Mouse (Mus musculus) midbrain, embryonic 12.5 days (tissue): ENCODE measurements around the gene Pebp1. TPM values are rescaled to one million over a fixed set of nuclear protein-coding genes. Genes with fewer than 3 reads are reported as not detected.

Source experiments
- ATAC-seq: fragments of 200-750 bp; cut with Nextera tagmentation; 2 replicates; pipeline ENCODE4 v1.8.0; 2017; ENCODE audit warnings: low read depth, moderate TSS enrichment, moderate library complexity; ENCODE audit not compliant: low FRiP score
- H3K27ac ChIP-seq: fragments of 300-500 bp; sonication (generic); replicated peaks from 2 replicates; pipeline ENCODE4 v1.5.1; 2016; ENCODE audit warnings: mild to moderate bottlenecking
- H3K27me3 ChIP-seq: fragments of 300-500 bp; sonication (generic); 2 replicates; pipeline ENCODE4 v1.6.1; 2016; ENCODE audit warnings: mild to moderate bottlenecking
- H3K36me3 ChIP-seq: fragments of 300-500 bp; sonication (generic); 2 replicates; pipeline ENCODE4 v1.6.1; 2016
- H3K4me1 ChIP-seq: fragments of 300-500 bp; sonication (generic); 2 replicates; pipeline ENCODE4 v1.6.1; 2016
- H3K4me2 ChIP-seq: fragments of 300-500 bp; sonication (generic); replicated peaks from 2 replicates; pipeline ENCODE4 v1.6.1; 2016; ENCODE audit warnings: mild to moderate bottlenecking, moderate library complexity
- H3K4me3 ChIP-seq: fragments of 300-500 bp; sonication (generic); 2 replicates; pipeline ENCODE4 v1.5.1; 2016; ENCODE audit warnings: mild to moderate bottlenecking
- H3K9ac ChIP-seq: fragments of 300-500 bp; sonication (generic); replicated peaks from 2 replicates; pipeline ENCODE4 v1.6.1; 2016; ENCODE audit warnings: mild to moderate bottlenecking, moderate library complexity
- H3K9me3 ChIP-seq: fragments of 300-500 bp; sonication (generic); 2 replicates; pipeline ENCODE4 v1.6.1; 2016; ENCODE audit warnings: mild to moderate bottlenecking
- WGBS: fragments of 180-500 bp; shearing (Covaris S2); methylation state at CpG from one replicate; pipeline ENCODE4 v1.1.7; 2016; 5-methylcytosine and 5-hydroxymethylcytosine counted together
- polyA plus RNA-seq: library from polyadenylated mRNA; unstranded; fragments of >200 nt; fragmentation: Nextera tagmentation; extraction: Ambion mirVana; gene quantifications from 2 replicates; pipeline ENCODE4 v1.2.1, GENCODE M21; 2016

Gene Pebp1
- 797 and 825 TPM in 2 replicates for polyA plus RNA-seq

DNA sequence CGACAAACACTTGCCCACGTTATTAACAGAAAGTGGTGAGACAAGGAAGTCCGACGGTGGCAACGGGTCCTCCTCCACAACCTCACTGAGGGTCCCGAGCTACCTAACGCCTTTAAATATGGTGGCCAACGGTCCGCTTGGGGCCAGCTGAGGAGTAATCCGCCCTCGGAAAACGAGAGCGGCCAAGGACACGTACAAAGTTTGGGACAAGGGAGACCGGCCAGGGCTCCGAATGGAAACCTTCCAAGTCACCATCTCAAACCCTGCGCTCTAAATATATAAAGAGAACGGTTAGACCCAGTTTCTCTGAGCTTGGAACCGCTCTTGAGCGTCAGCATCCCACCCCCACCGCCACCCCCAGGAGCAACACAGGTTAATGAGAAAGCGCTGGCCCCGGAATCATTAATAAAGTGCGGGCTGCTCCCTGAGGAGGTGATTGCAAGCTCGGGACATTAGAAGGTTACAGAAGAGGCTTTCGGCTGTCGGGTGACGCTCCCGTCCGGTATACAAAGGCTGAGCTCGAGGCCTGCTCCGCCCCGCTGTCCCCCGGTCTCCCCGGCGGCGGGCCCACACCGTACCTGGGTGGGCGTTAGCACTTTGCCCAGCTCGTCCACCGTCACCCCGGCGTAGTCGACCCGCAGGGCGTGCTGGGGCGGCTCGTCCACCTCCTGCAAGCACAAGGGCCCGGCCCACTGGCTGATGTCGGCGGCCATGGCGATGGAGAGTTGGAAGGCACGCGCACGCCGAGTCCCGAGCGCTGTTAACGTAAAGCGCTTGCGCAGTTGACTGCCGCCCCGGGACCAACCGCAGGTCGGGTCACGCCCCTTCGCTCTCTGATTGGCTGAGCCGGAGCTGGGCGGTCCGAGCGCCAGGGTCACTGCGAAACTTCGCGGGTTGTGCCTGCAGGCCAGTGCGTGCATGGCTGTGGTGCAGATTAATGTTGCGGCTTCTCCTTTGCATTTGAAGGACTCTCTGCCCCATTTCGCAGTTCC is at the start of gene Pebp1:
TSS of gene Pebp1 (minus strand) at position 795 of the 992 bp plus-strand sequence.
- under 1% methylated on average over 77 of the region's 77 CpGs for WGBS
- peak within 1 kb of the TSS; percentile 70 for H3K4me3 ChIP-seq
- H3K27ac ChIP-seq: 0 out of 2 replicates have a peak within 1 kb of the TSS, but pooled peaks have one; percentile 25

DNA sequence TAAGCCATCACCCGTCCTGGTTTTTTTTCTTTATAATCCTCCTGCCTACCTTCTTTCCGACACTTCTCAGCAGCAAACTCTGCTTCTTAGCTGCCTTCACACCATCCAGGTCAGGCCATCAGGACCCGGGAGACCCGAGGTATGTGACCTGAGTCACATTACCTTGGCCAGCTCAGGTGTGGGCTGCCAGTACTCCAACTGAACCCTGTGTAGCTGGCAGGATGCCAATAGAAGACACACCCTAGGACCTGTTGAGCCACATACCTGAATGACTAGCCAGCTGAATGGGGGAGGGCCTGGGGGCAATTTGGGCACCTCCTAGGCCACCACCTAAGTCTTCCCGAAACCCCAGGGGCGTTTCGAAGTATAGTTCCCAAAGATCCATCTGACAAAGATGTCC is 43.0 kb upstream of the Pebp1 start:
- Histone ChIP-seq H3K27me3 (no peaks in the 10 kb centered on the region), H3K4me3 (no peak overlapping the region), H3K9ac (no peak overlapping the region), H3K9me3 (no peaks in the 10 kb centered on the region), H3K4me1 (no peaks in the 10 kb centered on the region), H3K36me3 (no peaks in the 10 kb centered on the region), H3K4me2 (no peak overlapping the region), H3K27ac (no peak overlapping the region)
- ATAC-seq: no peak
- WGBS: 92% methylated on average over 7 of the region's 7 CpGs

More for the DNA sequence above, at the start of gene Pebp1:
- Histone ChIP-seq H3K4me2 (peak within 1 kb of the TSS; percentile 80), H3K27me3 (peaks cover 12% of the 10 kb centered on the region; the same call in 1 of the 2 replicates), H3K36me3 (peaks cover 31% of the 10 kb centered on the region), H3K9ac (peak within 1 kb of the TSS; percentile 89), H3K4me1 (peaks cover 28% of the 10 kb centered on the region), H3K9me3 (no peaks in the 10 kb centered on the region; the same call in 1 of the 2 replicates)
- ATAC-seq: peak; percentile 96

DNA sequence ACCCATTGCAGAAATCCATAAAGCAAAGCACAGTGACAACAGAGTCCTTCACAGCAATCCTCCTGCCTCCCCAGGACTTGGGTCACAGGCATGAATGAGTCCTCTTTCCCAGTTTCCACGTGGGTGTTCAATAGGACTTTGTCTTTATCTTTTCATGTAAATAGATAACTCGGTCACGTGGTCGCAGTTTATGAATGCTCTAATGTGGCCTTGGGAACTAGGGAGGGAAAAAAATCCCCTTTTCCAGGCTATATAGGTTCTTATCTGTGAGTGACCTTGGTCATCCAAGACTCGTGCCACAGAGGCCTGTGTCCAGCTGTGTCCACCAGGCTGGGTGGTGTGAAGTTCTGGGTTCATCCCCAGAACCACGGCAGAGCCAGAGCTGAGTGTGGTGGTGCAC is 39.0 kb upstream of the Pebp1 start:
- WGBS: 86% methylated on average over 6 of the region's 6 CpGs
- ATAC-seq: no peak
- H3K27ac ChIP-seq: no peak overlapping the region
- no peaks in the 10 kb centered on the region for H3K9me3 ChIP-seq
- no peaks in the 10 kb centered on the region for H3K36me3 ChIP-seq
- H3K4me3 ChIP-seq: no peak overlapping the region
- H3K4me2 ChIP-seq: no peak overlapping the region
- peaks cover 5% of the 10 kb centered on the region for H3K27me3 ChIP-seq
- H3K4me1 ChIP-seq: no peaks in the 10 kb centered on the region
- no peak overlapping the region for H3K9ac ChIP-seq

DNA sequence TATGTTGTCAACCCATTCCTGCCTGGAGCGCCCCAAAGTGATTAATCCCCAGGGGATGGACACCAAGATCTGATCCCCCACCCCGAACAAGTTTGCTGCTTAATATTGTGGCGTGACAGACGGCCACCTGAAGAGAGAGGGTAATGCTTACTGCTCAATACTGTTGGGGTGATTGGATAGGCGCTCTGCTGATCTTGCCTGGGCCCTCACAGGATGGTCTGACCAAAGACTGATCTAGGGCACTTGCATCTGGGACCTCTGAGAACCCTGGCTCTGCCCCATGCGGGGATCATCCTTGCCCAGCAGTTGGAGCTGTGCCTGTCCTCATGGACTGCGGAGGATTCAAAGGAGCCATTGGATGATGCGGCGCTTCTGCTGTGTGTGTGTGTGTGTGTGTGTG is 36.3 kb upstream of the Pebp1 start:
- peaks cover 7% of the 10 kb centered on the region; the same call in 1 of the 2 replicates for H3K4me1 ChIP-seq
- no peak overlapping the region for H3K4me3 ChIP-seq
- no peak overlapping the region for H3K4me2 ChIP-seq
- H3K27me3 ChIP-seq: peaks cover 31% of the 10 kb centered on the region
- no peak for ATAC-seq
- H3K9ac ChIP-seq: no peak overlapping the region
- no peaks in the 10 kb centered on the region for H3K9me3 ChIP-seq
- 81% methylated on average over 9 of the region's 9 CpGs for WGBS
- H3K27ac ChIP-seq: no peak overlapping the region
- no peaks in the 10 kb centered on the region for H3K36me3 ChIP-seq

DNA sequence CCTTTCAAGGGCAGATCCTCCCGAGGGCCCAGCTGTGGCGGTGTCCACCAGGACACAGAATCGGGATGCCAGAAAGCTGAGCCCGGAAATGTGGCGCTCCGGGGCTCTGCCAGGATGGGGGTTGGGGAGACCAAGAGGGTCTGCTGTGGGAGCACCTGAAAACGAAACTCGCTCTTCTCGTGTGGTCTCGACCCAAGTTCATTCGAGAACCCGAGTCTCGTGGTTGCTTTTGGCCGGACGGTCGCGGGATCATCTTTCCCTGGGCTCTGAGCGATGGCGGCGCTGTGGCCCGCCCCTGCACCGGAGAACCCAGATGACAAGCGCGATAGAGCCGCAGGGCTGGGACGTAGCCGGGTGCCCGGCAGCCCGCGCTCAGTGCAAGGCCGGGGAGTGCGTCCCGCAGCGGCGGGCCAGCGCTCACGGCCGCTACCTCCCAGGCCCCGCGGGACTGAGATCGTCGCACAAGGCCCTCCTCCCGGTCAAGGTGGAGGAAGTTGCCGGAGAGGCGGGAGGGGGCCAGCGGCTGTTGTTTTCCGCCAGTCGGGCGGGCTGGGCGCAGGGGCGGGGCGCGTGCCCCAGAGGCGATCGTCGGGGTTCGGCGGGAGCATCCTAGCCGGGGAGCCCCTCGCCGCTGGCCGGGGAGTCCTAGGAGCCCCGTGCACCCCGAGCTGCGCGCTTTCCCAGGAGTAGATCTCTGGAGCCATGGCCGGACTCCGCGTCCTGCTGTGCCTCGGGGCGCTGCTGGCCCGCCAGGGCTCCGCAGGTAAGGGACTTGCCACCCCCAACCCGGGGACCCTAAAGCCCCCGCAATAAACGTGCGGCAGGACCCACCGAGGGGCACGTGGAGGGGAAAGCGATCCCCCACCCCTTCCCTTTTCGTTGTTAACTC is 31.6 kb upstream of the Pebp1 start, which contains the start of gene Vsig10:
TSS of gene Vsig10 (plus strand) at position 343 of the 889 bp plus-strand sequence.
- Histone ChIP-seq H3K27me3 (peaks cover 61% of the 10 kb centered on the region), H3K4me2 (peak within 1 kb of the TSS; percentile 99), H3K27ac (no peak within 1 kb of the TSS), H3K4me1 (peaks cover 20% of the 10 kb centered on the region), H3K9ac (peak within 1 kb of the TSS; percentile 68), H3K4me3 (peak within 1 kb of the TSS; percentile 60), H3K36me3 (no peaks in the 10 kb centered on the region), H3K9me3 (no peaks in the 10 kb centered on the region)
- ATAC-seq: peak; percentile 76
- WGBS: under 1% methylated on average over 64 of the region's 81 CpGs

DNA sequence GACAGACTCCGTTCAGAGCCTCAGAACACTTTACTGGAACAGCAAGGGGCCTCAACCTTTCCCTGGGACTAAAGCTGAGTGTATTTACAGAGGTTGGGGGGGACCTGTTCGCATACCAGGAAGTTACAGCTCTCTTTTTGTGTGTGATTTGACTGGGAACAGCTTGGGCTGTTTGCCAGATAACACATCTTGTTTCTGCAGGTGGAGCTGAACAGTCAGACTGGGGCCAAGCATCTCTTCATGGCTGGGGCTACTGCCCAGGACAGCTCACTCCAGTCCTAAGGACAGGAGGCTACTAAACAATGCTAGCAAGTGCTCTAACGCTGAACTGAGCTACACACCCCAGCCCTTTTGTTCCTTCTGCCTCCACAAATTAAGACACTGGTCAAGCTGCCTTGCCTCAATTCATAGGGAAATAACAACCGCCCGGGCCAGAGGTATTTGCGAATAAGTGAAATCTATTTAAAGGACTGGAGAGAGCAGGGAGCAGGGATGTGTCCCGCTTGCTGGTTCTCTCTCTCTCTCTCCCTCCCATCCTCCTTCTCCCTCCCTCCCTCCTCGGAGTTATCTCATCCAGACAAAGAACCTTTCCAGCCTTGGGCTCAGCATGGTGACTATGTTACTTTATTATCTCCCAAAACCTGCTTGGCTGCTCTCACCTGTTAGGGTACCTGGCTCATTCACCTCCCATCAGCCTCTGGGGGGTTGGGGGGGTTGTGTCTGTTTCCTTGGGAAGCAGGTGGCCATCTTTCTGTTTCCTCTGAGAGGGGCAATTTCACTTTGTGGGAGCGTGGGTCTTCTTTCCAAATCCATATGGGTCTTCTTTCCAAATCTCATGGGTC is 27.4 kb upstream of the Pebp1 start:
- Histone ChIP-seq H3K4me3 (no peak overlapping the region), H3K9ac (peak overlapping the region; percentile 24; the same call in 1 of the 2 replicates), H3K9me3 (no peaks in the 10 kb centered on the region), H3K4me1 (peaks cover 21% of the 10 kb centered on the region), H3K36me3 (no peaks in the 10 kb centered on the region), H3K27ac (no peak overlapping the region), H3K4me2 (no peak overlapping the region), H3K27me3 (peaks cover 48% of the 10 kb centered on the region)
- no peak for ATAC-seq
- 13% methylated on average over 9 of the region's 9 CpGs for WGBS

DNA sequence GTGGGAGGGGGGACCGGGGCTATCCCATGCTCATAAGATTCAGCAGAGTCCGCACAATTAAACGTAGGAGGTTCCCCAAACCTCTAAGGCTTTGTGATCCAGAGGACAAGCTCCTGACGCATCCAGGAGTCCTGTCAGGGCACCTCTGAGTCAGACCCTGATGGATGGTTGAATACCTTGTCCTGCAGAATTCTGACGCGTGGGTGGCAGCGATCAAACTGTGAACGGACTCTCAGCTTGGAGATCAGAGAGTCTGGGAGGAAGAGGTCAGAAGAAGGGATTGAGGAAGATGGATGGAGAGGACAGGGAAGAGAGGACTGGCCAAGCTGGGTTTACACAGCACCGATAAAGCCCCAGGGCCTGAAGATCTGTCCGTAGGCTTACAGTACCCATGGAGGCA is 26.5 kb upstream of the Pebp1 start:
- Histone ChIP-seq H3K9me3 (no peaks in the 10 kb centered on the region), H3K4me3 (no peak overlapping the region), H3K9ac (no peak overlapping the region), H3K27ac (no peak overlapping the region), H3K36me3 (no peaks in the 10 kb centered on the region), H3K27me3 (peaks cover 39% of the 10 kb centered on the region), H3K4me1 (peaks cover 16% of the 10 kb centered on the region), H3K4me2 (peak overlapping the region; percentile 31)
- 49% methylated on average over 10 of the region's 10 CpGs for WGBS
- no peak for ATAC-seq

DNA sequence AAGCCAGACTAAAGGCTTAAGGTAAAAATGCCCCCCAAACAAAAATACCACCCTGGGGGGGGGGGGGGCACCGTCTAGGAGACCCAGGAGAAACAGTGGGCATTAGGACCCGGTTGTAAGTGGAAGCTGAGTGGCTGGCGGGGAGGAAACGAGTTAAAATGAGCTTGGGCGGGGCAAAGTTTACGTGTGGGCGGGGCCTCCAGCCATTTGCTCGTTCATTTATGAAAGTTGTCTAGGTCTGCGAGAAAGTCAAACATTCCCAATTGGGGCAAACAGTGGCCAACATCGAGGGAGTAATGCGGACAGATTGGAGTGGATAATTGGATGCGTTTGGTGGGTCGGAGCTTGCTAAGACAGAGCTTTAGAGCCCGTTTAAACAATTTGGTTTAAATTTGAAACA is 26.0 kb upstream of the Pebp1 start:
- Histone ChIP-seq H3K4me3 (no peak overlapping the region; the same call in 1 of the 2 replicates), H3K27me3 (peaks cover 38% of the 10 kb centered on the region)
- WGBS: 24% methylated on average over 13 of the region's 14 CpGs

DNA sequence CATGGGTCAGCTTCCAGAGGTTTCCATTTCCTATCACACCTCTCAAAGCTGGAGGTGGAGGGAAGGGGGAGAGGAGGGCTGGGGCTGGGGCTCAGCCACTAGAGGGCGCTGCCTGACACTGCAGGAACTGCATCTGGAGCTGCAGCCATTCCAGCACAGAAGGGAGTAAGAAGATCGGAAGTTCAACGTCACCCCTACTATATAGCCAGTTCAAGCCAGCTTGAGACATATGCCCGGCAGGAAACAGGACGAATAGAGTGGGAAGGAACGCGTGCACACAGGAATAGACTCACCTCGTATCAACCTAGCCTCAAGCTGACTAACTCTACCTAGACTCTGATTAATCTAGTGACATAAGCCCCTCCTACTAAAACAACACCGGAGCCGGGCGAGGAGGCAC is 20.3 kb upstream of the Pebp1 start:
- Histone ChIP-seq H3K9me3 (no peaks in the 10 kb centered on the region), H3K27me3 (no peaks in the 10 kb centered on the region), H3K4me3 (no peak overlapping the region), H3K4me2 (no peak overlapping the region), H3K9ac (no peak overlapping the region), H3K36me3 (no peaks in the 10 kb centered on the region), H3K4me1 (peaks cover 3% of the 10 kb centered on the region; the same call in 1 of the 2 replicates), H3K27ac (no peak overlapping the region)
- 43% methylated on average over 11 of the region's 11 CpGs for WGBS
- ATAC-seq: no peak

More for the DNA sequence above, 26.0 kb upstream of the Pebp1 start:
- H3K9me3 ChIP-seq: no peaks in the 10 kb centered on the region
- ATAC-seq: no peak
- no peaks in the 10 kb centered on the region for H3K36me3 ChIP-seq
- H3K4me1 ChIP-seq: peaks cover 14% of the 10 kb centered on the region
- H3K9ac ChIP-seq: no peak overlapping the region
- H3K27ac ChIP-seq: no peak overlapping the region
- peak overlapping the region; percentile 31 for H3K4me2 ChIP-seq

DNA sequence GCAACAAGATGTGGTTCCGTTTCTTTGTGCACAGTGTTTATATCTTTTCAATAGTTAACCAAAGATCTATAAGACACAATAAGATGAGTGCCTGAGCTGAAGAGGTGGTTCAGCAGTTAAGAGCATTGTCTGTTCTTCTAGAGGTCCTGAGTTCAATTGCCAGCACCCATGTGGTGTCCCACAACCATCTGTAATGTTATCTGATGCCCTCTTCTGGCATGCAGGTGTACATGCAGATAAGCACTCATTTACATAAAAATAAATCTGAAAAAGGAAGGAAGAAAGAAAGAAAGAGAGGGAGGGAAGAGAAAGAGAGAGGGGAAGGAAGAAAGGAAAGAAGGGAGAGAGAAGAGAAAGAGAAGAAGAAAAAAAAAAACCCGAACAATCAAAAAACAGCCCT is 19.4 kb upstream of the Pebp1 start:
- 95% methylated on average over 2 of the region's 2 CpGs for WGBS
- Histone ChIP-seq H3K36me3 (no peaks in the 10 kb centered on the region), H3K27ac (no peak overlapping the region), H3K9ac (no peak overlapping the region), H3K4me3 (no peak overlapping the region), H3K4me1 (peaks cover 3% of the 10 kb centered on the region; the same call in 1 of the 2 replicates), H3K27me3 (no peaks in the 10 kb centered on the region), H3K4me2 (no peak overlapping the region), H3K9me3 (no peaks in the 10 kb centered on the region)
- ATAC-seq: no peak

DNA sequence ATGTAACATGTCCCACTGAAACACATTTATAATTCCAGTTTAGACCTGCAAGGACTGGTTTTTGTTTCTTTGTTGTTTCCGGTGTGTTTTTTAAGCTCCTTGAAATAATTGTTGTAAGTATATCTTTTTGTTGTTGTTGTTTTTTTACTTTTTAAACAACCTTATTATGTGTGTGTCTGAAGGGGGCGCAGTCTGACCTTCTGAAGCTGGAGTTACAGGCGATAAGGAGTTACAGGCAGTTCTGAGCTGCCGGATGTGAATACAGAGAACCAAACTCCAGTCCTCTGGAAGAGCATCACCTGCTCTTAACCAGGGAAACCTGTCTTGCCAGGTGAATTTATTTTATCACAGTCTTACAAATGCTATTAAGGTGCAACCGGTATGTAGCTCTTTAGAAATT is 18.3 kb upstream of the Pebp1 start:
- no peaks in the 10 kb centered on the region for H3K9me3 ChIP-seq
- 95% methylated on average over 5 of the region's 5 CpGs for WGBS
- no peaks in the 10 kb centered on the region for H3K27me3 ChIP-seq
- peaks cover 3% of the 10 kb centered on the region; the same call in 1 of the 2 replicates for H3K4me1 ChIP-seq
- no peak overlapping the region for H3K27ac ChIP-seq
- H3K36me3 ChIP-seq: no peaks in the 10 kb centered on the region
- H3K4me3 ChIP-seq: no peak overlapping the region
- H3K4me2 ChIP-seq: no peak overlapping the region
- ATAC-seq: no peak
- H3K9ac ChIP-seq: no peak overlapping the region
